Mouse (Mus musculus): ENCODE results near the gene Runx1. TPM values are rescaled to one million over a fixed set of nuclear protein-coding genes. Genes with fewer than 3 reads are reported as not detected.

Gene Runx1
- polyA plus RNA-seq, 2 experiments from 2014 or later = 40.2 to 41.6 TPM

DNA sequence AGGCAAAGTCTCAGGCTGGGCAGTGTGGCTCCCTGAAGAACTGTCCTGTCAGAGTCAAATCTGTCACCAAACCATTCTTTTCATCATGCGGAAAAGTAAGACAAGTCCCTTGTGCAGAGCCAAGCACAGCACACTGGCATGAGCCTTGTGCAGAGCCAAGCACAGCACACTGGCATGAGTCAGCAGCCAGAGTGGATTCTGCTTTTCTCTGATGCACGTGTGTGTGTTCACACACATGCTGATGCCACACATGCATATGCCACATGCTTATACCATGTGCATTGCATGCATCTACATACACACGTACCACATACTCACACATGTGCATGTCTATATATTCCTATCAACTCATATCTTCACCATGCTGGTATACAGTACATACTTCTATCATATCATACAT lies 174.7 kb downstream of the Runx1 start:
- ATAC-seq = no peak

GRCm38 (mm10) chr16:92646153-92646552 lies 179.8 kb downstream of the Runx1 start:
- ATAC-seq = no peak

DNA sequence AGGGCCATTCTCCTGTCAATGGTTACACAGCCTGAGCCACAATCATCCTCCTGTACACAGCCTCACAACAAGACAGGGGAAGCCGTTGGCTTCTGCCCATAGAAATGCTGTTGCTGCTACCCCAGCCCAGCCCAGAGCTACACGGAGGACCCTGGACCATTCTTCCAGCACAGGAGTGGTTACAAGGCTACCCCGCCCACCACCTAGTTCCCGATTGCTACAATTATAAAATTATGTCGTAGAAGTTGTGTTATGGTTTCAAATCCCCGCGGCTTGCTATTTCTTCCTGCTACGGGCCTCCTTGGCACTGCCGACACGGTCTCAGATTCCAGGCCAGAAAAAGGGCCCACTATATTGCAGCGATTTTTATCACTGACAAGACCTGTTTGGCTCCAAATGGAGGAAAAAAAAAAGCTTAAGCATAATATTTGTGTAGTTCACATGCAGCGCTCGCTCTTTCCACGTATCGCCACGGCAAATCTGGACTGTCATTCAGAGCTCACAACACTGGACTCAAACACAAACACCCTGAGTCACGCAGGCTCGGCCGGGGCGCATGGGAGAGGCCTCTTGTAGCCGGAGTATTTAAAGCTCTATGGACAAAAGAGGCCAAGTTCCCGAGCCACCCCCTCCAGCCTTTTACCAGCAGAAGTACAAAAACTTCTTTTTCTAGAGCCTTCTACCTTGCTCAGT lies 180.4 kb downstream of the Runx1 start:
- no peak for ATAC-seq

GRCm38 (mm10) chr16:92644718-92645422 lies 181.1 kb downstream of the Runx1 start:
- peak; percentile 82 for ATAC-seq

GRCm38 (mm10) chr16:92644315-92644714 lies 181.6 kb downstream of the Runx1 start:
- ATAC-seq = peak; percentile 14

DNA sequence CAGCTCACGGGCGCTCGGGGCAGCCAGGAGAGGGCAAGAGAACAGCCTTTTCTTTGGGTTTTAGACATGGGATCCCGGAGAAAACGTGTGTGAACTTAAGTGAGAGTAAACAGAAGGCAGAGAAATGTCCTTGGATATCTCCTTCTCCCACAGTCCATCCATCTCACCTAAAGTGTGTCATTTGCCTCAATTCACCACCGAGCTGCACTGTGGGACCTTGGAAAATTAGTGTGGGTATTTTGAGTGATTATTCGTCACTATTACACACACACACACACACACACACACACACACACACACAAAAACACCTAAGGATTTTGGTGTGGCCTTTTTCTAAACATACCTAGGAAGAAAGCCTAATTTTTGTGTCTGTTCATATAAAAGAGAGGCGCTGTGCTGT lies 183.7 kb downstream of the Runx1 start:
- ATAC-seq = no peak

DNA sequence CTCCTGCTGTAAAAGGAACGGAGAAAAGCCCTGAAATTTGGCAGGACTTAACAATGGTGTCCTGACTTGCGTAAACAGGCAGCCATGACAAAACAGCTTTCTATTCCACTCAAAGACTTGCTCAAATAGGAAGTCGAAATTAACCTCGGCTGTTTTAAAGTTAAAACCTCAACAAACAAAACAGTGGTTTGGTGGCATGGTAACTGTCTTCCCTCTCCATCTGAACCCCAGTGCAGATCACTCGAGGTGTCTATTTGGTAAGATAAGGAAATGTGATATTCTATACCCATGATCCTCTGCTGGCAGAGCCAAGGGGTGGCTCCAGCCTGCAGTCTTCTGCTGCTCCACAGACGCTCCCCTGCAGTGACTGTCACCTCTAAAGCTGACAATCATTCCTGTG lies 184.9 kb downstream of the Runx1 start:
- peak; percentile 61 for ATAC-seq

DNA sequence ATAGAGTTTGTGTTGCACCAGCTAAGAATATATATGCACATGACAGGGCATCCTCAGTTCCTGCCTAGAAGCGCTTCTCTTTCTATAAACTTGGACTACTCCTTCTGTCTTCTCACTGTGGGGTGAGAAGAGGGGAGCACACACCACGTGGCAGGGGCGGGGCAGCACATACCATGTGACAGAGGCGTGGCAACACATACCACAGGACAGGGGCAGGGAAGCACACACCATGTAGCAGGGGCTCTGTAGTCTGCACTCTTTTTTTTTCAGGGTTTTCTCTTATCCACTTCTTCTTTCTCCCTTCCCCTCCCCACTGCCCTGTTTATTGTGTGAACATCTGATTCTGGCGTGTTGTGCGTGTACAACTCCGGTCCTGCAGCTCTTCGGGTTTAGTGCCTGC lies 186.9 kb downstream of the Runx1 start:
- ATAC-seq = no peak

GRCm38 (mm10) chr16:92637033-92637432 lies 188.9 kb downstream of the Runx1 start:
- ATAC-seq = no peak

DNA sequence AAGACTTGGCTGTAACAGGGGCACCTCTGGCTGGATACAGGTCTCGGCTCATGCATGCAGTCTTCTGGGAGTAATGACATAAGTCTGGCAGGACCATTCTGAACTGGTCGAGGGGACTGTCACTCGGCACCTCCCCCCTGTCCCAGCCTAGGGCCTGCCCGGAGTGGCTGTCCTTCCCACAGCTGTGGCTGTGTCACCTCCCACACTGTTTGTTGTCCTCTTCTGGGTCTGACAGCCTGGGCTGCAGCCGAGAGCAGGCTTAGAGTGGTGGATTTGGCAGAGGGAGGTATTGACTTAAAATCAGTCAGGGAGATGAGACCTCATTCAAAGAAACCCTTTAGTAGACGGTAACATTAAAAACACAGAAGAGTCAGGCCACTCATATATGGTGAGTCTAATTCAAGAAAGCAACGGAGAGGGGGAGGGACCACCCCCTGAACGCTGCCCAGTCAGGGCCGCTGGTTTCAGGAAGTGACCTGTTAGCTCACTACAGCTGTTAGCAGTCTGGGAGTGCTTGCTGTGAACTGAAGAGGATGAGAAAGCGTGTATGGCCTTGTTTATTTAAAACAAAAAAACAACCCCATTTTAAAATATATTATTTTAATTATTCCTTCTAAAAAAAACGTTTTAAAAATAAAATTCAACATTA lies 193.7 kb downstream of the Runx1 start:
- no peak for ATAC-seq

GRCm38 (mm10) chr16:92631637-92632036 lies 194.3 kb downstream of the Runx1 start:
- ATAC-seq = no peak

GRCm38 (mm10) chr16:92630950-92631349 lies 195.0 kb downstream of the Runx1 start:
- ATAC-seq = no peak

DNA sequence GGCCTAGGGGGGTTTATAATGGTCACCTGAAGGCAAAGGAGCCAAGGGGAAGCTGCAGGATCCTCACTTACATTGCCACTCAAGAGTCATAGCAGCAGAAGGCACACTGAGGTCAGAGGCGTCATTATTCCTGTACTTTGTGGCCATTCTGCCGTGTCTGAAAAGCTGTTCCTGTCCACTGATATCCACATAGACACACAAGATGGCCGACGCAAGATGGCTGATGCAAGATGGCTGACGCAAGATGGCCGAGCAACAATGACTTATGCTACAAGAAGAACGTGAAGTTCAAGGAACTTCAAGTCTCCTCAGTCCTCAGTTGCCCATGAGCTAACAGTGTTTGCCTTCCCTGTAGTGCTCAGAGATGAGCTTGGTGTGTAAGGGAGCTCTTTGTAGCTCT lies 196.1 kb downstream of the Runx1 start:
- no peak for ATAC-seq

DNA sequence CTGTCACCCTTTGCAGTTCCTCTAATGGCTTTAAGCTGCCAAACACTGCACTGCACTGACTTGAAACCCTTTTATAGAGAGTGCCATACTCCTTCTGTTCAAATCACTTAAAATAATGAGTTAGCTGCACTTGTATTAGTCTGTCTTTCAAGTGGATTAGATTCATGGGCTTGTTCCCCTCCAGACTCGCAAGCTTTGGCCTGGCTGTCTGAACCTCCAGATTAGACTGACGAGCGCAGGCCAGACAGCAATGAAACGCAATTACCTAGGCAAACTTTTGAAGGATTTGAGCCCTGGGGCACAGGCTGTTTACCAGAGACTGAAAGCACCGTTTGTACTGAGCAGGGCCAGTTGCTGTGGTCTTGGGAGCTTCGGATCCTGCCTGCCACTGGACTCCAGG lies 198.7 kb downstream of the Runx1 start:
- ATAC-seq = no peak

GRCm38 (mm10) chr16:92623953-92624352 lies 202.0 kb downstream of the Runx1 start:
- no peak for ATAC-seq

GRCm38 (mm10) chr16:92621859-92622258 lies 204.1 kb downstream of the Runx1 start:
- no peak for ATAC-seq

- ATAC-seq = peak; percentile 90
Measured at GRCm38 (mm10) chr16:92620841-92621518, 205.0 kb downstream of the Runx1 start.

- ATAC-seq = no peak
Measured at GRCm38 (mm10) chr16:92616839-92617238, 209.1 kb downstream of the Runx1 start.

- ATAC-seq = no peak
Measured at GRCm38 (mm10) chr16:92615234-92615799, 210.6 kb downstream of the Runx1 start.

- no peak for ATAC-seq
Measured at GRCm38 (mm10) chr16:92612546-92612945, 213.4 kb downstream of the Runx1 start.

- ATAC-seq = no peak
Measured at GRCm38 (mm10) chr16:92611641-92612149, 214.3 kb downstream of the Runx1 start.

DNA sequence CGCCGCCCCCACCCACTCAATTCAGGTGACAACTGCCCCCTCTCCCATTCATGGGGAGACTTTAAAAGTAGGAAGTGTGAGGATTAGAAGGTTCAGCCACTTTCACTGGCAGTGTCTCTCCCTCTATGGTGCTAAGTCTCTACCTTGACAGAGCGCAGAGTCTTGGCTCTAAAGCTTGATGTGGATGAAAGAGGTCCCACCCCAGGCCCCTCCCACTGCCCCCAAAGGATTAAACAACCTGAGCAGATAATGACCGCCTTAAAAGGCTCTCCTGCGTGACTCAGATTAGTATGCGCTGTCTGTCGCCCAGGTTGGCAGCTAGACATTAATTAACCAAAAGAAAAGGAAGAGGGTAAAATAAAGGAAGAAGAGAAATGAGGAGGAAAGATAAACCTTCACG lies 215.5 kb downstream of the Runx1 start:
- ATAC-seq = no peak

- ATAC-seq = no peak
Measured at GRCm38 (mm10) chr16:92609717-92610077, 216.3 kb downstream of the Runx1 start.
